Mouse (Mus musculus) hindlimb bud, embryonic 11.5 days (tissue): ENCODE results near the gene Klhdc7b.

Source experiments
- DNase-seq: peaks from one replicate; pipeline ENCODE4 v3.0.0-alpha.2; 2012; ENCODE audit warnings: low read depth, low spot score; ENCODE audit errors: extremely low spot score

Klhdc7b gene

DNA sequence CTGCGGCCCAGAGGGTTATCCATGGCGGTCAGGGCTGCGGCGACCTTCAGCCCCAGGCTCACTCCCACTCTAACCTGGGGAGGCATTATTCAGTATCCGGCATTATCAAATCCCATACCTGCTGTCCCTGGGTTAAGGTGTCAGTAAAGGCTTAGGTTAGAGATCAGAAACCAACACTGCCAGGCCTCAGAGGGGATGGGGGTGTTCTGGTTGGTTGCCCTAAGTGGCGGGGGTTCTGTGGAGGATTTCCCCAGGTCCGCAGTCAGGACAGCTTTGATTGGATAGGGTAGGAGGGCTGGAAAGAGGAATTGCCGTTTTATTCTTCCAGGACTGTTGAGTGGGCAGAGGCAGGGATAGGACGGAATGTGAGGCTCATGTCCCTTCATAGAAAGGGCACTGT is 10.4 kb upstream of the Klhdc7b start:
- no peak for DNase-seq

DNA sequence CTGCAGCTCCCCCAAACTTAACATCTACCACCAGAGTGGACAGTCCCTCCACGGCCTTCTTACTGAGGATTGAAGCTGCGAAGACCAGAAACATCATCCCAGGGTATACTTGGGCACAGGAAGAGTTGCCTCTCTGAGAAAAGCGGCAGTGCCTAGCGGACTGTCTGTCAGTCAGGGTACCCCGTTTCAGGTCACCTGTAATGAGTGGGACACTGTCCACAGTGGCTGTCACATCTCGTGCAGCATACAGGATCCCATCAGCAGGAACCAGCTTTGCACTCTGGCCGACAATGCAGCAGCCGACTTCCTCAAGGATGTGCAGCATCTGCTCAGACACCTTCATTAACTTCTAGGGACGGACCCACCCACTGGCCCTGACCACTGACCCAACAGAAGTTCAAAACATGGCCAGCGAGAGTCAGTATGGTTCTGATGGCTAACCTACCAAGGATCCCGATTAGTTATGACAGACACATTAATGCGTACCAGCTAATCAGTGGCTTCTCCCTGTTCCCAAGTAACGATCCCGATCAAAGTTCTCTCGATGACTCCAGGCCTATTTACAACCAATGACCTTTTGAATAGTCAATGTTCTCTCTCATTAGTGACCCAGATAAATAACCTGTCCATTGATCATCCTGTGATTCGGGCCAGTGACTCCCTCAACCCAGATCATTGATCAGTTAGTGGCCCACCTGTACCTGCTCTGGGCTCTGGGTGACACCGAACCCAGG is 9.7 kb upstream of the Klhdc7b start:
- no peak for DNase-seq

DNA sequence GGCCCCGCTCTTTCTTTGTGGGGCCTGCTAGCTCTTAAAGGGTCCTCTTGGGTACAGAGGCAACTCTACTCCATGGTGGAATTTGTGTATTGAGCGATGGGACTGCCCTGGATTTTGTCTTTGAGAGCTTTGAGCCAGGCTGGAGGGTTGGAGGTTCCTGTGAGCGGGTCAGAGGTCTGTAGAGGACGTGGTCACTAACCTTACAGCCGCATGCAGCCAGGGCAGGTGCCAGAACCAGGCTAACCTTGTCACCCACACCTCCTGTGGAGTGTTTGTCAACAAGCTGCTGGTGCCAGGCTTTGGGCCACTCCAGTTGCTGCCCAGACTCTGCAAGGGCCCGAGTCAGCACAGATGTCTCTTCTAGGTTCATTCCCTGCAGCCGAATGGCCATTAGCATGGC is 8.7 kb upstream of the Klhdc7b start:
- DNase-seq = no peak

GRCm38 (mm10) chr15:89376957-89377356 is 7.8 kb upstream of the Klhdc7b start, which contains the start of gene Tymp:
Gene Tymp, minus strand, starts transcription at chr15:89377039.
- DNase-seq = no peak

DNA sequence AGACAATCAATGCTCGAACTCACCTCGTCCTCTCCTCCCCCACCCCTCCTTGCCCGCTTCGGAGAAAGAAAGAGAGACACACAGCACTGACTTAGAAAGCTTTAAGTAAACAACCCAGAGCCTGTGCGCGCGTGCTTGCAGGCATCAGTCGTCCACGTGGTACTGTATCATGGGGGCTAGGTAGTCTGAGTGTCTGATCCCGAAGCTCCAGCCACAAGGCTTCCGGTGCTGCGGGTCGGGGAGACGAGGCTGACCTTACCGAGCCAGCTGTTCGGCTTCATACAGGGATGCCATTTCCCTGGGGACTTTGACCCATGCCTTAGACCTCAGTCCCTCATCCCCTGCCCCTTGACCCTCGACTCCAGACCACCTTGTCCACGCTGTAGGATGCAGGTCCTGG is 7.4 kb upstream of the Klhdc7b start:
- DNase-seq = no peak

DNA sequence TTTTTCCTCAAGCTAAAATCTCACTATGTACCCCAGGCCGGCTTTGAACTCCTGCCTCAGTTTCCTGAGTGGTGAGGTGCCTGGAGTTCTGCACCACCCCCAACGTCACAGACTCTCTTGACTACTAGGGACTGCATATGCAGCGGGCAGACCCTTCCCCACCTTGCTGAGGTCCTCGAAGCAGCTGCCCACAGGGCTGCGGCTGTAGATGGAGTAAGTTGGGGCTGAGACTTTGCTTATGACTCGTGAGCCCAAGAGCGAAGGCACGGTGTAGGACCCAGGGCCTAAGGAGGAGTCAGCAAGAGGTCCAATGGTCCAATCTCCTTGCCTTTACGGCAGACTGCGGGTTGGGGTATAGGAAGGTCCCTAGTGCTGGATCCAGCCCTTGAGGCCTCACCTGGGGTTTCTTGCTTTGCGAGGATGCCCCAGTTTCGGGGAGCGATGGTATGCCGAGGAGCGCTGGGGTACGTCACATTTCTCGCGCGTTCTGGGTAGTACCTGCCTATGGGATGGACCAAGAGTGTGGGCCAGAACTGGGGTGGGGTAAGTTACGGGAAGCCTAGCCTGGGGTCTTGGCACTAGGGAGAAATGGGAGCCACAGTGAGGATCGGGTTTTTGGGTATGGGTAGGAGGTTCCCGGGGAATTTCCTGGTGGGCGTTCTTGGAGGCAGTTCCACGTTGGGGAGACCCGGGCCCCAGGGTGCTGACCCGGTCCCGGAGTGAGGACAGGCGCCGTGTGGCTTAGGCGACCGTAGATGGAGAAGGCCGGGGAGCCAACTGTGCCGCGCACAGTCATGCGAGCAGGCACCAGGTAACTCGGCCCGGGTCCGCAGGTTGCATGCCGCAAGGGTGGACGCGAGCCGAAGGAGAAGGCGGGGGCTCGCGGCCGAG is 6.5 kb upstream of the Klhdc7b start:
- DNase-seq = no peak

- DNase-seq = no peak
Measured at GRCm38 (mm10) chr15:89378831-89379401, 5.8 kb upstream of the Klhdc7b start, which contains the start of gene Odf3b. Gene Odf3b, minus strand, starts transcription at chr15:89379282.

- DNase-seq = no peak
Measured at GRCm38 (mm10) chr15:89379429-89379828, 5.3 kb upstream of the Klhdc7b start.

DNA sequence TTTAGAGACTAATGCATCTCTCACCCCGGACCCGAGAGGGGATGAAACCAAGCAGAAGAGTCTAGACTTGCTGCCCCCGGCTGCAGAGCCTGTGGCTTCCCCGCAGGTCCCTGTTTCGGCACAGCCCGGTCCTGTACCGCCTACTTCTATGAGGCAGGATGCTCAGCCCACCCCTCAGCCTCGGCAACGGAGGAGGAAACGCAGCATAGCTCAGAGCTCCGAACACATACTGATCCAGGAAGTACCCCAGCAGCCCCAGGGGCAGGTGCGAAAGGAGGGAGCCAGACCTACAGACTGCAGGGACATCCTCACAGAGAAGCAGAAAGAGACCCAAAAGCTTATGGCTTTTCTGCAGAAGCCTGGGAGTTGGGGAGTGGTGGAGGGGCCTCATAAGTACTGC is 2.4 kb downstream of the Klhdc7b start:
- no peak for DNase-seq

- no peak for DNase-seq
Measured at GRCm38 (mm10) chr15:89390081-89390480, 5.4 kb downstream of the Klhdc7b start.

- DNase-seq = no peak
Measured at GRCm38 (mm10) chr15:89396883-89397282, 12.2 kb downstream of the Klhdc7b start.

DNA sequence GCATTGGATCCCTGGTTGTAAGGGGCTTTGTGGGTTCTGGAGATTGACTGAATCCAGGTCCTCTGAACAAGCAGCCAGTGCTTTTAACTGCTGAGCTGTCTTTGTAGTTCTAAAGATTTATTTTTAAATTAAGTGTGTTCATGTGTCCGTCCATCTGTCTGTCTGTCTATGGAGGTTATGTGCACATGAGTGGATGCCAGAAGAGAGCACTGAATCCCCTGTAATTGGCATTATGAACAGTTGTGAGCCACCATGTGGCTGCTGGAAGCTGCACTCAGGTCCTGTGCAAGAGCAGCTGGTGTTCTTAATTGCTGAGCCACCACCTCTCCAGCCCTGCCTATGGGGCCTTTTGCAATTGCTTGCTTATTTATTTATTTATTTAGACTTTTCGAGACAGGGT is 13.4 kb downstream of the Klhdc7b start:
- DNase-seq = no peak

DNA sequence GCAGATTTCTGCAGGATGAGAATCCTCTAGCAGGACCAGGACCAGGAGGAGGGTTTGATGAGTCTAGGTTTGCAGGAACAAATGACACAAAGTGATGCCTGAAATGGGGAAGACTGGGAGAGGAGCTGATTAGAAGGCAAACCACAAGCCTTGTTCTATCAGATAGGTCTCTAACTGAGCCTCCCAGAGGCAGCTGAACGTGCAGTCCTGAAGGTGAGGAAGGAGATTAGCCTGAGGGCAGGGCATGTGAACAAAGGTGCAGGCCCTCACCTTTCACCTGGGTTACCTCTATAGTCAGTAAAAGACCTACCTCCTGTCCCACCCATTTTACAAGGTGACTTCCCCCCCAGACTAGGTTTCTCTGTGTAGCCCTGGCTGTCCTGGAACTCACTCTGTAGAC is 15.0 kb downstream of the Klhdc7b start:
- no peak for DNase-seq

DNA sequence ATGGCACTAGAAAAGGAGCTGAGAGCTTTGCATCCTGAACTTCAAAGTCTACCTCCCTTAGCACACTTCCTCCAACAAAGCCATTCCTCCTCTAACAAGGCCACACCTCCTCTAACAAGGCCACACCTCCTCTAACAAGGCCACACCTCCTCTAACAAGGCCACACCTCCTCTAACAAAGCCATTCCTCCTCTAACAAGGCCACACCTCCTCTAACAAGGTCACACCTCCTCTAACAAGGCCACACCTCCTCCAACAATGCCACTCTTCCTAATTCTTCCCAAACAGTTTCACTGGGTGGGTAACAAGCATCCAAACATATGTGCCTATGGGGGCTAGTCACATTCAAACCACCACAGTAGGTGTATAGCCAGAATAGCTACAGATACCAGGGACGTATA is 17.8 kb downstream of the Klhdc7b start:
- DNase-seq = no peak

DNA sequence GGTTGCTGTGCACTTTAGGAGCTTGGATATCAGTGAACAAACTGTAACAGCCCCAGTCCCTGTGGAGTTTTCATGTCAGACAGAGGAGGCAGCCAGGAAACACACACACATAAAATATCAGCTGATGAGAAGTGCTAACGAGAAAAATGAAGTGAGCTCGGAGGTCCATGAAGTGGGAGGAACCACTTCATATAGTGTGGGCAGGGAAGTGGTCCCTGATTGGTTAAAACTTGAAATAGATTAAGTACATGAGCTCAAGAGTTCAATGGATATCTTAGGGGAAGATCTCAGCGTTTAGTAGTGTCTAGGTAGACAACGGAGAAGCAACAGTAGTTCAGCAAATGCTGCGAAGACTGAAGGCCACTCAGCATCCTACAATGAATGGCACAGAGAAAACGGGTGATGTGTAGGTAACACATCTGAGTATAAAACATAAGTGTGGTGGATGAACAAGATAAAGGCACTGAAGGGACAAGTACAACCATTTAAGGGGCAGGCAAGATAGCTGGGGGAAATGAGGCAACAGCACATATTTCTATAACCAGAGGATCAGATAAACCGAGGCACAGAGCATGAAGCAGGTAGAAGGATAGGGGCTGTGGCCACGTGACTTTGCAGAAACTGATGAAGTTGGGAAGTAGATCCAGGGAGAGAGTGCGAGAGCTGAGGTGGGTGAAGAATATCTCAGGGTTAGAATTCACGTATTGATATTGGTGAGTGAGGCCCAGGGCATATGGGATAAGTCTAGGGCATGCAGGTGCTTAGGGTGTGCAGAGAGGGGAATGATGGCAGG is 20.3 kb downstream of the Klhdc7b start:
- no peak for DNase-seq

DNA sequence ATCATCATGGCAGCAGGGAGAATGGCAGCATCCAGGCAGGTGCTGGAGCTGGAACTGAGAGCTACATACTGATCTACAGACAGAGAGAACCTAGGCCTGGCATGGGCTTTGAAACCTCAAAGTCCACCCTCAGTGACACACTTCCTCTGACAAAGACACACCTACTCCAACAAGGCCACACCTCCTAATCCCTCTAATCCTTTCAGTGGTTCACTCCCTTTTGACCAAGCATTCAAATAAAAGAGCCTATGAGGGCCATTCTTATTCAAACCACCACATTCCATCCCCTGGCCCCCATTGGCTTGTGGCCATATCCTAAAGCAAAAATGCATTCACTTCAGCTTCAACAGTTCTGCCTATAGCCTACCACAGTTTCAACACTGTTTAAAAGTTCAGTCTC is 22.0 kb downstream of the Klhdc7b start:
- no peak for DNase-seq

DNA sequence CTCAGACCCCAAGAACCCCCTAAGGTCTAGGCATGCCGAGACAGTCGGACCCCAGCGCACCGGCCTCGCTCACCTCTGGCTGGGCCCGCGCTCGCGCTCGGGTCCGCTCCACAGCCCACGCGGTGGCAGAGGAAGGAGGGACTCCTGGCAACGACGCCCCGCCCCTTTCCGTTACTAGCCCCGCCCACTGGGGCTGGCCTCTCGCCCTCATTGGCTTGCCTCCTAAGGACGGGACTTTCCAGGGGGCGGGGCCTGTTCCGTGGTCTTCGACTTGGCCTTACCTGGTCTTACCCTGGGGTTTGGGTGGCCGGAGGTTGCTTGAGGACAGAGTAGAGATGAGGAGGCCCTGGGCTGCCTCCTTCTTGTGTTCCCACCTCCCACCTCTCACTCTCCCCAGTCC is 25.4 kb downstream of the Klhdc7b start, which contains the start of gene Syce3:
Syce3 (minus strand) TSS at position 386 of the 400 bp plus-strand sequence.
- no peak for DNase-seq

DNA sequence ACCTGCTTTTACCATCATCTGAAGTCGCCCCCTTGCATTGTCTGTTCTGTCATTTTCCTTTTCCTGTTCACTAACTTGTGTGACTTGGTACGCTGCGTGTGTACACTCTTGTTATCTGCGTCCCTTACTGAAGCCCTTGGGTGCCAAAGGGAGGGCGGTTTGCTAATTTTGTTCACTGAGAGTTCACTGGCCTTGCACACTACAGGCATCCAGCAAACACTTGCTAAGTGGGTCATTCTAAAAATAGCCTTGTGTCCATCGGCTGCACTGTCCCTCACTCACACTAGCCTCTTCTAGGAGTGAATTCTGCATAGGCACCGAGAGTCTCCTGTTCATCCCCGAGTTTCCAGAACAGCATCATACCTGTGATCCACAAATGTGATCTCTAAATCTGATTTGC is 30.6 kb downstream of the Klhdc7b start:
- DNase-seq = no peak

GRCm38 (mm10) chr15:89421938-89422337 is 37.2 kb downstream of the Klhdc7b start:
- no peak for DNase-seq

DNA sequence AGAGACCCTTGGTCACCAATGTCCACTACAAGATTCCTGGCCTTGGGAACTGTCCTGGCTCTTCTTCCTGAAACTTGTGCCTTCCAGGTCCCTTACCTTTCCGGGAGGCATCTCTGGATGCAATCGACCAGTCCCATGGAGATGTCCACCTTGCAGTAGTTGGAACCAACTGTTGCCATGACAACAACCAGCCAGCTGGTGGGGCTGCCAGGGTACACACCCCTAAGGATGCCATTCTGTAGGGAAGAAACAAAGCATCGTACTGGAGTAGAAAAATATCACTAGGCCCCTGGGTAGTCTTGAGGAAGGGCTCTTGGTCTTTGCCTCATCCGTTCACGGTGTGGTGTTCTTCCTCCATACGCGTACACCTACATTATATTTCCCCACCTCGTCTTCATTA is 39.9 kb downstream of the Klhdc7b start:
- DNase-seq = no peak

DNA sequence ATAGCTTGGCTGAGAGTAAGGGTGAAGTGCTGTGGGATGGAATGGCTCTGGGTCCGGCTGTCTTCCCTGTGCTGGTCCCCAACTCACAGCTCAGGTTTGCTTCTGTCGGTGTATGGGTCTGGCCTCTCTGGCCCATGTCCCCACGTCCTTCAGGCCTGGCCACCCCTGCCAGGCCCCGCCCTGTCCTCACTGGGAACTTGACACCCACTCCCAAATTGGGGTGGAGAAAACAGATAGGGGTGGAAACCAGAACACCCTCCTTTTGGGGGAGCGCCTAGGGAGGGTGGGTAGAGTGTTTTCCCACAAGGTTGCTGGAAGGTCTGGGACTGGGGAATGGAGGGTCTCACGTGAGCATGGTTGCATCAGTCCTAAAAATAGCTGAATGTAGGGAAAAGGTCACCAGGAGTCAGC is 41.0 kb downstream of the Klhdc7b start, which contains the start of gene Cpt1b:
Cpt1b (minus strand) TSS at position 153 of the 411 bp plus-strand sequence.
- no peak for DNase-seq
